Mouse (Mus musculus) erythroblast, embryonic 14.5 days (primary cell): ENCODE measurements around the gene Alox5ap. TPM values are rescaled to one million over a fixed set of nuclear protein-coding genes. Genes with fewer than 3 reads are reported as not detected.

Source experiments
- H3K27me3 ChIP-seq: 2 replicates; pipeline ENCODE4 v1.6.1; 2012; ENCODE audit warnings: inconsistent platforms; ENCODE audit not compliant: control insufficient read depth
- H3K36me3 ChIP-seq: 2 replicates; pipeline ENCODE4 v1.6.1; 2012; ENCODE audit warnings: mild to moderate bottlenecking, inconsistent platforms; ENCODE audit not compliant: control insufficient read depth
- H3K4me1 ChIP-seq: 2 replicates; pipeline ENCODE4 v1.6.1; 2012; ENCODE audit warnings: inconsistent platforms; ENCODE audit not compliant: control insufficient read depth
- H3K4me3 ChIP-seq: replicated peaks from 2 replicates; pipeline ENCODE3; 2012; ENCODE audit warnings: moderate library complexity, mild to moderate bottlenecking, inconsistent platforms
- H3K9me3 ChIP-seq: 2 replicates; pipeline ENCODE4 v1.6.1; 2012; ENCODE audit warnings: low read length, inconsistent platforms, mixed read lengths; ENCODE audit not compliant: control insufficient read depth
- GATA1 ChIP-seq: IDR thresholded peaks from 2 replicates; pipeline ENCODE4 v1.6.1; 2012; ENCODE audit warnings: low read length, inconsistent platforms, mixed read lengths
- TAL1 ChIP-seq: IDR thresholded peaks from 3 replicates; pipeline ENCODE4 v1.6.1; 2012; ENCODE audit warnings: low read length, inconsistent platforms, mixed read lengths
- polyA plus RNA-seq: library from polyadenylated mRNA; stranded (reverse); fragments of >175 nt; gene quantifications from 2 replicates; pipeline ENCODE4 v1.2.3, GENCODE M21; 2012

The Alox5ap gene
- polyA plus RNA-seq, 1 experiment, result not detected

DNA sequence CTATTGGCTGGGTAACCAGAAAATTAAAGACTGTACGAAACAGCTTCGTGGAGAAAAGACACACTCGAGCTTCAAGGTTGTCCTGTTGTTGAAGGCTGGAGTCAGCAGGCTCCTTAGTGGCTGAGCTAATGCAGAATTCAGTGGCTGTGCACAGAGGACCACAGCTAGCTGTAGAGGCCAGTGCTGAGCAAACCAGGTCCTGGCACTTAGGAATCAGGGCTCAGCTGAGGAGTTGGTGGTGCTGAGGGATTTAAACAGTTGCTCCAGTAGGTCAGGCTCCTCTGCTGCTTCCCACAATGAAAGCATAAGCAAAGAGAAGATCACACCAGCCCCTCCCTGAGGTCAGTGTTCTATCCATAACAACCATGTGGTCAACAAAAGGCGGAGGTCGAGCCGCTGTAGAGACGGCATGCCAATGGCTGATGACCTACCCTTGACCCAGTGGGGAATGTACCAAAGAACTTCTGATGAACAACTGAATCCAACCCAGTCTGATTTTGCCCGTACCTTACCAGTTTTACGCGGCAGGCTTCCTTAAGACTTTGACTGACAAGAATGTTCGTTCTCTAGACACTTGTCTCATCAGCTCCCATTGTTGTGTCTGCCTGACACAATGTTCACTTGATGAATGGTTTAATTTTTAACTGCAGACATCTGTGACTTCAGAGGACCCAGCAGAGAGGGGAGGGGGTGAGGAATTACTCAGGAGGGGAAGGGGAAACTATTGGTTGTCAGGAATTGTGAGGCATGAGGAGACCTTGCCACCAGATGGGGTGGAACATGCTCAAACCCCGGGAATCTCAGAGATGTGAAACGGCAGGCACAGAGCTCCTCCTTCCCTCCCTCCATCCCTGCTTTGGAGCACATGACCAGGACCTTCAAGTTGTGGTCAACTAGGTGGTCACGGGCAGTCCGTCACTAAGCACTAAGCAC lies 57.6 kb downstream of the Alox5ap start:
- TF ChIP-seq TAL1, result no peak
- Histone ChIP-seq H3K4me1 (no peaks in the 10 kb centered on the region; the same call in 1 of the 2 replicates), H3K4me3 (no peak overlapping the region), H3K9me3 (no peaks in the 10 kb centered on the region), H3K36me3 (no peaks in the 10 kb centered on the region), H3K27me3 (peaks cover 25% of the 10 kb centered on the region)

DNA sequence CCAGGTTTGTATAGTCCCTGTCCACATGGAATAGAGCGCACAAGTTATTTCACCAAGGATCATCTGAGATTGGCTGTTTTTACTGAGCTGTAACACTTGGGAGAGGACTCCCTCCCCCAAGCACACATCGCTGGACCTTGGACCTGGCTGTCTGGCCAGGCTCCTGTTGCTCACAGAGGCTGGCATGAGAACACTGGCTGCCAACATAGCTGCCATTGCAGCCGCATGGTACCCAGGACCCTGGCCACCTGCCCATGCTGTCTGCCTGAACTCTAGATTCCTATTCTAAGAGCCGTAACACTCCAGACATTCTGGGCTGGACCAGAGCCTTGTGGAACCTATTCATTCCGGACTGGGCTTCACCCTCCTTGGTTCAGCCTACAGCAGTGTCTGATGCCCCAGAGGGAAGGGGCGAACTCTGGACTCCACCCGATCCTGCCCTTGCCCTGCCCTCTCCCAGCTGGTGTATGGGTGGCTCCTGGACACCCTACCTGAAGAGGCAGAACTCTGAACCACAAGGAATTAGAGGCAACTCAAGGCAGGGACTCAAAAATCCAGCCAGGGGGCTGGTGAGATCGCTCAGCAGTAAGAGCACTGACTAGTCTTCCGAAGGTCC lies 58.5 kb downstream of the Alox5ap start:
- Histone ChIP-seq H3K4me1 (no peaks in the 10 kb centered on the region; the same call in 1 of the 2 replicates), H3K9me3 (no peaks in the 10 kb centered on the region), H3K4me3 (no peak overlapping the region), H3K27me3 (peaks cover 25% of the 10 kb centered on the region), H3K36me3 (no peaks in the 10 kb centered on the region)
- TF ChIP-seq GATA1 (no peak), TAL1 (no peak)

DNA sequence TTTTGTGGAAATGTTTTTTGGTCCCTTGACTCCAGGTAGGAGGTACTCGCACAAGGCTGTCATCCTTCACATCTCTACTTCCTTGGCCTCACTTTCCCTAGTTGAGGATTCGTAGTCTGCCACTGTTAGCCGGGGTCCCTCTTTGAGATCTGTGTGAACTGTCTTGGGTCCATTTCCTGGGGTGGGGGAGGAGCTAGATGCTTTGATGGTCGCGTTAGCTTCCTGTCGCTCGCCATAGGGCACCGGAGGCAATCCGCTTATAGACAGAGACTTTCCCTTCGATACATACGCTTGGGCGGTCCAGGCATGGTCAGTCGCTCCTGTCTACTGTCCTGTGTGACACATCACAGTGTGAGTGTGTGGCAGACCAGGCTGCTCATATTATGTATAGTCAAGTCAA lies 60.2 kb downstream of the Alox5ap start:
- Histone ChIP-seq H3K4me3 (no peak overlapping the region), H3K4me1 (no peaks in the 10 kb centered on the region; the same call in 1 of the 2 replicates), H3K9me3 (no peaks in the 10 kb centered on the region), H3K27me3 (peaks cover 23% of the 10 kb centered on the region), H3K36me3 (no peaks in the 10 kb centered on the region)
- TF ChIP-seq GATA1 (no peak), TAL1 (no peak)

DNA sequence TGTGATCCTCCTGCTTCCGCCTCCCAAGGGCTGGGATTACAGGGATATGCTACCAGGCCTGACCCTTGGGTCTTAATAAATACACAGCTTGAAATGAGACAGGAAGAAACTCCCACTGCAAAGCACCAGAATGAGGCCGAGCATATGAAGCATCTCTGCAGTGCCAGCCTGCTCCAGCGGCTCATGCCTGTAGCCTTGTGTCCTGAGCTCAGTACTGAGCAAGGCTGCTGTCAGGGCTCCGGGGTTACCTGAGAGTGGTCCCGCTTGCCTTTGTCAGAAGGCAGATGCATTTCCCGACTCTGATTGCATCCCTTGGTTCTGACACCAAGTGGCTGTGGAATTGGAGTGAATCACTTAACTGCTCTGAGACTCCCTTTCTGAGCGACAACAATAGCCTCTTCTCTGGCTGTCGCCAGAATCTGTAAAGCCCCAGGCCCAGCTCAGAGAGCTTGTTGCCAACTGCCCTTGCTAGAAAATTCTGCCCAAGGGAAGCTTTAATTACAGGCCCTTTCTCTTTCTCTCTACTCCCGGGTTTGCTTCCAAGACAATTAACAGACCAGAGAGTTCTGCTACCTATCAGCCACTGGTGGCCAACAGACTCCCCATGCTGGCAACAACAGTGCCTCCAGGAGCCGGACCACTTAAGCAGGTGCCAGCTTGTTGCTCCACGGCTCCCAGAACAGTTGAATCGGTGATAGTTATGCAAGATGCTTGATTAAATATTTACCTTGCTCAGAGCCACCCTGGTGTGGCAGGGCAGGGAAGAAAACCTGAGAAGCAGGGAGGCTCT lies 64.7 kb downstream of the Alox5ap start:
- H3K9me3 ChIP-seq, result no peaks in the 10 kb centered on the region
- H3K36me3 ChIP-seq, result no peaks in the 10 kb centered on the region
- no peaks in the 10 kb centered on the region for H3K27me3 ChIP-seq
- H3K4me1 ChIP-seq, result peaks cover 27% of the 10 kb centered on the region
- TF ChIP-seq GATA1 (no peak), TAL1 (no peak)
- no peak overlapping the region for H3K4me3 ChIP-seq

DNA sequence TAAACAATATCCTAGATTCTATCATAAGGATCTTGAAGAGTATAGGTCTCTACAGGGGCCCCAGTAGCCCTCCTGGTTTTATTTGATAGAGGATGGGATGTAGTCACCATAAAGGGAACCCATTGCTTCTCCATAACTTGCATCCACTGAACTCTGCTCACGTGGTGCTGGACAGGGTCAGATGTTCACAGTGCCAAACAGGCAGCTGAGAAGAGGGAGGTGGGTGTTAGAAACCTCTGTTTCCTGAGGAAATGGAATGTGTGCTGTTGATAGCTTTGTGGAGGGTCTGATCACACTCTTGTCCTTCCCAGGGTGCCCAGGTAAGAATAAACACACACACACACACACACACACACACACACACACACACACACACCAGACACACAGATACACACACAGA lies 66.0 kb downstream of the Alox5ap start:
- TF ChIP-seq GATA1 (no peak), TAL1 (no peak)
- Histone ChIP-seq H3K36me3 (no peaks in the 10 kb centered on the region), H3K4me1 (peaks cover 29% of the 10 kb centered on the region), H3K27me3 (no peaks in the 10 kb centered on the region), H3K4me3 (no peak overlapping the region), H3K9me3 (peaks cover 2% of the 10 kb centered on the region; the same call in 1 of the 2 replicates)

DNA sequence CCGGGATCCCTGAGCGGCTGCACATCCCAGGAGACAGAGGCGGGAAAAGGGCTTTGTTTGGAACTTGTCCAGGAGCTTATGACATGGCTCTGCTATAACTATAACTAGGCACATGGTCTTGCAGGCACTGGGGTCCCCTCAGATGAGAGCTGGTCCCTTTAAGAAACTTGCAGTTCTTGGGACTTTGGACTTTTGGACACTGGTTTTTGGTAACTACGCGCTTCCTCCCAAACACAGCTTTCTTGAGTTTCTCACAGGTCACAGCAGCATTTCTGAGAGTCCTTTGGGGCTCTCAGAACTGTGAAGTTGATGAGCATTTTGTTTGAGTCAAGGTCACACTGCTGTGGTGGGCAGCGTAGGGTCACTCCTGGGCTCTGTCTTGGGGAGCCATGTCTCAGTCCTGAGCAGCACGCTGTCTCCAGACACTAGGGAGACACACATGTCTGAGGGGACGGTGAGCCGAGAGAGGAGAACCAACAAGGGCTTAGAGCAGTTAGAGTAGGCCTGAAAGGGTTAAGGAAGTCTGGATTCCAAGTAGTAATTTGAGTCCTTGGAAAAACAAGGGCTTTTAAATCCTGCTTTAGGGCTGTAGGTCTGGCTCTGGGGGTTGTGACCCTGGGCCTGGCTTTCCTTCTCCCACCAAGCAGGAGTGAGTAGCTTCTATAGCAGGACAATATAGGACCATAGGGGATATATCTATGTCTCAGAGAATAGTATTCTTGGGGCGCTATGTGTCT lies 67.0 kb downstream of the Alox5ap start:
- no peaks in the 10 kb centered on the region for H3K27me3 ChIP-seq
- TF ChIP-seq GATA1, result no peak
- no peak for TF ChIP-seq TAL1

DNA sequence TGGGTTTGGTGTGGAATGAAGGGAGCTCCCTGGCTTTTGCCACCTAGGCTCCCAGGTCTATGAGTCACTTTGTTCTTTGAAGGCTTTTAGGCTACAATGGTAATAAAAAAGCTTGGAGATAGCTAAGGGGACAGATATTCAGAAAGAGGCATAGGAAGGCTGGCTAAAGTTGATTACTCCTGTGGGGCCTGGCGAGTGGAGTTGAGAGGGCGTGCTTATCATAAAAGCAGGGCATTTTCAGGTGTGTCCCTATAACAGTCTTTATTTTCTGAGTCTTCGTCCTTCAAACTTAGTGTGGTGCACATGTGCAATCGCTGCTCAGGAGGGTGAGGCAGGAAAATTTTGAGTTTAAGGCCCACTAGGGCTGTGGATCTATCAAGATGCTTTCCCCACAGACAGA lies 68.2 kb downstream of the Alox5ap start:
- Histone ChIP-seq H3K4me3 (no peak overlapping the region), H3K4me1 (peaks cover 32% of the 10 kb centered on the region), H3K36me3 (no peaks in the 10 kb centered on the region), H3K27me3 (no peaks in the 10 kb centered on the region), H3K9me3 (peaks cover 2% of the 10 kb centered on the region; the same call in 1 of the 2 replicates)
- TF ChIP-seq GATA1 (no peak), TAL1 (no peak)

More for the DNA sequence above, 67.0 kb downstream of the Alox5ap start:
- no peaks in the 10 kb centered on the region for H3K36me3 ChIP-seq
- peaks cover 2% of the 10 kb centered on the region; the same call in 1 of the 2 replicates for H3K9me3 ChIP-seq
- H3K4me3 ChIP-seq, result no peak overlapping the region
- H3K4me1 ChIP-seq, result peaks cover 32% of the 10 kb centered on the region

DNA sequence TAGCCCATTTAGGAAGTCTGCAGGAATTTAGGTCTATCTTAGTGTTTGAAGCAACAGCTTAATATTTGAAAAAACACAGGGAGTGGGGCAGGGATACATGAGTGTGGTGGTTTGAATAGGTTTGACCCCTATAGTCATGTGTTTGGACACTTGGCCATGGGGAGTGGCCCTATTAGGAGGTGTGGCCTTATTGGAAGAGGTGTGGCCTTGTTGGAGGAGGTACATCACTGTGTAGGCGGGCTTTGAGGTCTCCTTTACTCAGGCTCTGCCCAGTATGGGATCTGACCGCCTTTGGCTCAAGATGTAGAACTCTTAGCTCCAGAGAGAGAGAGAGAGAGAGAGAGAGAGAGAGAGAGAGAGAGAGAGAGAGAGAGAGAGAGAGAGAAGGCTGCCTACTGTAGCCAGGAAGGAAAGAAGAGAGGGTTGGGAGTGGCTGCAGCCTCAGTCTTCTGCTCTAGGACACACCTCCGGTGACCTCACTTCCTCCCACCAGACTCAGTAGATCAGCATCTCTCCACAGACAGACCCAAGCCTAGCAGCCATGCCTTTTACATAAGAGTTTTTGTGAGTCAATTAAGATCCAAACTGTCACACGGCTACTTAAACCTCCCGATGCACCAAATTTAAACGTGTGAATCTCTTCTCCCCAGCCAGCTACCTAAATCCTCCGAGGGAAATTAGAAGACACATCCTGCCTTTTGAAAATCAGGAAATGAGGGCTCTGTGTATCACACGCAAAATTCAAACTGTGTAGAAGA lies 69.6 kb downstream of the Alox5ap start:
- no peak for TF ChIP-seq GATA1
- TF ChIP-seq TAL1, result no peak
- Histone ChIP-seq H3K9me3 (peaks cover 2% of the 10 kb centered on the region; the same call in 1 of the 2 replicates), H3K27me3 (no peaks in the 10 kb centered on the region)

More for the DNA sequence above, 69.6 kb downstream of the Alox5ap start:
- H3K4me3 ChIP-seq, result no peak overlapping the region
- H3K4me1 ChIP-seq, result peaks cover 32% of the 10 kb centered on the region
- H3K36me3 ChIP-seq, result no peaks in the 10 kb centered on the region
